Mouse (Mus musculus): ENCODE data around the gene 1700023F06Rik. TPM values are rescaled to one million over a fixed set of nuclear protein-coding genes. Genes with fewer than 3 reads are reported as not detected.

1700023F06Rik gene
- total RNA-seq, 2 experiments from 2014 or later, result not detected

DNA sequence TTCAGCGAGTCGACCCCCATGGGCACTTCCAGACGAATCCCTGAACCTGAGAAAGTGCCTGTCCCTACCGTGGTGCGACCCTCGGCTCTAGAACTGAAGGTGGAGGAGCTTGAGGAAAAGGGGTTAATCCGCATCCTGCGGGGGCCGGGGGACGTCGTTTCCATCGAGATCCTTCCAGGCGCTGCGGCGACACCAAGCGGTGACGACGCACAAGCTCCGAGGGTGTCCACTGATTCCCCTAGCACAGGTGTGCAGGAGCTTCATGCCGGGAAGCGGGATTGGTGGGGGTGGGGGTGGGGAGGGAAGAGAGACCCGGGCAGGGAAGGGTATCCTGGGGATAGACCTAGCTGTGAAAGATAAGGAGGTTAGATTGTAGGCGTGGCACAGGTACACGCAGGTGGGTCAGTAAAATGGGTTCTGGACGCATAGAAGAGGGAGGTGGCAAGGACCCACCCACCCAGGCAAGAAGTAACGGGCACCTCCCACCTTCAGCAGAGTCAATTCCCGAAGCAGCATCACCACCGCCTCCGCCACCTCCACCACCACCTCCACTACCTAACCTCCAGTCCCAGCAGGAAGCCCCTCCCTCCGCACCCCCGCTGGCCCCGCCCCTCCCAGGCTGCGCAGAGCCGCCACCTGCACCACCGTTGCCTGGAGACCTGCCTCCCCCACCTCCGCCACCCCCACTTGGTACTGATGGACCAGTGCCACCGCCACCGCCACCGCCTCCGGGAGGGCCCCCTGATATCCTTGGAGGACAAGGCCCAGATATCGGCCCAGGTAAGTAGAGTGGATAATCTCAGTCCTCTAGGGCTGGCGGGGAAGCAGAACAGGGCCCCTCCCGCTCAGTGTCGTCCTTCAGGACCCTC, 15.2 kb downstream of the 1700023F06Rik start:
- intact Hi-C loops (cut with DNase I), result no loop called here
- DNase-seq, result peak in 1 of 2 experiments; percentile 45

- intact Hi-C loops (cut with DNase I), result no loop called here
- no peak for DNase-seq
These were observed 16.0 kb downstream of the 1700023F06Rik start for GRCm38 (mm10) chr11:103192230-103192955.

DNA sequence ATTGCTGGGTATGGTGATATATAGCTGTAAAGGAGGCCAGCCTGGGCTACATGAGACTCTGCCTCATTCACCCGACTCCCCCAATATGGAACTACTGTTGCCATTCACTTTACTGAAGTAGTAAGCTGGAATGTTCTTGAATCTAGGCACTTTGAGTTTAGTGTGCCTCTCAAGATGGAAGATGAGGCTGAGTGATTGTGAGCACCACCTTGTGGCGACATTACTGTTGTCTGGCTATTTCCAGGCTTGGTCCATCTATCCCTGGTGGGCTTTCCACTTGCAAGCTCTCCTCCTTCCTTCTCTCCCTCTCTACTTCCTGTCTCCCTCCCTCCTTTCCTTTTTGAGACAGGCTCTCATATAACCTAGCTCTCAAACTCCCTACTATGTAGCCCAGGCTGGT, 23.5 kb downstream of the 1700023F06Rik start:
- intact Hi-C loops (cut with DNase I), result loop anchor here (2.0 kb wide), 1 partner anchor 16 kb away; no protein-coding TSS in a partner anchor
- DNase-seq, result peak; percentile 54 to 71

GRCm38 (mm10) chr11:103181911-103182310, 26.4 kb downstream of the 1700023F06Rik start:
- intact Hi-C loops (cut with DNase I), result no loop called here
- DNase-seq, result no peak

DNA sequence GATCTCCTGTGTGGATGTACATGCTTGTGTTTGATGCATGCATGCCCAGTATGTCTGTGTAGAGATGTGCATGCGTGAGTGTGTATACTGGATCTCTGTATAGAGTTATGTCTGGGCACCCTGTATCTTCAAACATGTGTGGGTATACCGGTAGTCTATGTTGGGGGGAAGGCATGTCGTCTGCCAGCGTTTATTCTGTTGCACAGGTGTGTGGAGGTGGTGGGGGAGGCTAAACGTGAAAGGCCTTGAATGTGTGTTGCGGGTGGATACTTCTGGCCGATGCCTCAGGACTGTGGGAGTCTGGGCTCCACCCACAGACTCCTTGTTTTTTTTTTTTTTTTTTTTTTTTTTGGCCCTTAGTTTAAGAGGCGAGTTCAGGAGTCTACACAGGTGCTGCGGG, 27.0 kb downstream of the 1700023F06Rik start:
- no peak for DNase-seq
- intact Hi-C loops (cut with DNase I), result no loop called here

DNA sequence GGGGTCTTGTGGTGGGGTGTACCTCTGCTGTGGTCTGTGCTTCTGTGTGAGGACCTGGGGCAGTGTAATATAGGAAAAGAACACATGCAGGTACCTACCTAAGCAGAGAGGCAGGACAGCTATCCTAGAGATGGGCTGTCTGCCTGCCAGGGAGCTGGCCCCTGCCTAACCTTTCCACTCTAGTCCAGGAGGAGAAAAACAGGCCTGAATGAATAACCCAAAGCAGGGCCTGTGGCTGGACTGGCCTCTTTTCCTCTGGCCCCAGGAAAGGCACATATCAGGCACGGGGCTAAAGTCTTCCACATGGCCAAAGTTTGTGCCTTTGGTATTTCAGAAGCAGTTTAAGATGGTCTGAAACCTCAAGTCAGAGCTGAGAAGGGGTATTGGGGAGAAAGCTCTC, 27.9 kb downstream of the 1700023F06Rik start:
- intact Hi-C loops (cut with DNase I), result no loop called here
- no peak for DNase-seq

DNA sequence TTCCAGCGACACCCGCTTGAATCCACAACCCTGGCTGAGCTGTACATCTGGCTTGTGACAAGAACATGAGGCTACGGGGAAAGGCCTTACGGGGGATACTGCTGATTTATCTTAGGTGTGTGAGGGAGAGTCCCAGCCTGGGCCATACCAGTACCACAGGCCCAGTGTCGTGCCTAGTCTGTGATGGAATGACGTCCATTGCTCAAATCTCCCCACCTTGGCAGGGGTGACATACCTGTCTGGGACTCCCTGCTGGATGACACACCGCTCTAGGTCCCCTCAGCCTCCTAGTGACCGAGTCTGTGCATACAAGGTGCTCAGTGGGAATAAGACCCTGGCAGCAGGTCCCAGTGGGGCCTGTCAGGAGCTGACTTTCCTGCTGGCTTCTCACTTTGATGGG, 29.6 kb downstream of the 1700023F06Rik start:
- intact Hi-C loops (cut with DNase I), result no loop called here
- no peak for DNase-seq

GRCm38 (mm10) chr11:103177815-103178485, 30.4 kb downstream of the 1700023F06Rik start:
- intact Hi-C loops (cut with DNase I), result no loop called here
- peak in 1 of 2 experiments; percentile 20 for DNase-seq

DNA sequence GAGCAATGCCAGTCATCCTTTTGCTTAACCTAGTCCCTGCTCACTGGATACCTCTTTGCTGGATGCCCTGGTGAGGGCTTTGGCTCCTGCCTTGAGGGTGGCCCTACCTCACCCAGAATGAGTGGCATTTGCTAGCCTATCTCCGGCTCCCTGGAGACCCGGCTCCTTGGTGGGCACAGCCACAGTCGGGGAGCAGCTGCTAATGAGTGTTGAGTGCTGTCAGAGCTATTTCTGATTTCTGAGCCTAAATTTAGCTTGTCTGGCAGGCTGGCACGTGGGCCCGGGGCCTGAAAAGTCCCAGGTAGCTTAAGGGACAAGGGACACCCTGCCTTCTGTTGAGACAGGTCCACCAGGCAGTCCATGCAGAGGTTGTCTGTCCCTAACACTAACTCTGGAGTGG, 31.1 kb downstream of the 1700023F06Rik start:
- intact Hi-C loops (cut with DNase I), result no loop called here
- peak; percentile 68 to 69 for DNase-seq

DNA sequence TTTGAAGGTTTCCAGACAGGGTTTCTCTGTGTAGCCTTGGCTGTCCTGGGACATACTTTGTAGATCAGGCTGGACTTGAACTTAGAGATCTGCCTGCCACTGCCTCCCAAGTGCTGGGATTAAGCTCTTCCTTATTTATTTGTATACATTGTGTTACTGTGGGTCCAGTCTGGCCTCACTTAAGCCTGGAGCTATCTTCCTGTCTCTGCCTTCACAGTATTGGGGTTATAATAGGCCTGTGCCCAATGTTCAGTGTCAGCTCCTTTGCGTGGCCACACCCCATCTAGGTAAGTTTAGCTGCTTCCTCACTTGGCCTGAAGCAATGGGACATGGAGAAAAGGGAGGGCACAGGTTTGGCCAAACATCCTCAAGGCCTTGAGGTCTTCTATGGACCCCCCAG, 31.8 kb downstream of the 1700023F06Rik start:
- intact Hi-C loops (cut with DNase I), result no loop called here
- no peak for DNase-seq

- DNase-seq, result peak; percentile 68 to 73
- intact Hi-C loops (cut with DNase I), result no loop called here
These were observed 32.5 kb downstream of the 1700023F06Rik start for GRCm38 (mm10) chr11:103175688-103176442.

DNA sequence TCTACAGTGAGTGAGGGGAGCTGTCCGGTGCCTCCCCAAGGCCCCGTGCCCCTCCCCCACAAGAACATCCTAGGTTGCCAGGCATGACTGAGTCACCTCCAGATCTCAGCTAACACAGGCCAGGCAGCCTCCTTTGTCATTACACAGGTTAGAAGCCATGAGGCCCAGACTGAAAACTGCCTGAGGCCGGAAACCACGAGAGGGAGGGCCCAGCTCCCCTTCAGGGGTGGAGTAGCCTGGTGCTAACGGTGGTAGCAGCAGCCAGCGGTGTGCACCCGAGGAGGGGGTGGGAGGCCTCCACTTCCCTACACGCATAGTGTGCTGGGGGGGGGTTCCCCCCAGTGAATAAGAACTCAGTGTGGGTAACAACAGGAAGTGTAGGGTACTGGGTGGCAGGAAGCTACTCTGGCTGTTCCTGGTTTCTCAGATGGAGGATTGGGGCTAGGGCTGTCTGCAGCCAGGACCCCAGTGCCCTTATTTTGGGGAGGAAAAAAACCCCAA, 33.4 kb downstream of the 1700023F06Rik start:
- DNase-seq, result peak; percentile 51 to 61
- intact Hi-C loops (cut with DNase I), result loop anchor here (5.0 kb wide), 2 partner anchors 47 to 227 kb away; no protein-coding TSS in a partner anchor

DNA sequence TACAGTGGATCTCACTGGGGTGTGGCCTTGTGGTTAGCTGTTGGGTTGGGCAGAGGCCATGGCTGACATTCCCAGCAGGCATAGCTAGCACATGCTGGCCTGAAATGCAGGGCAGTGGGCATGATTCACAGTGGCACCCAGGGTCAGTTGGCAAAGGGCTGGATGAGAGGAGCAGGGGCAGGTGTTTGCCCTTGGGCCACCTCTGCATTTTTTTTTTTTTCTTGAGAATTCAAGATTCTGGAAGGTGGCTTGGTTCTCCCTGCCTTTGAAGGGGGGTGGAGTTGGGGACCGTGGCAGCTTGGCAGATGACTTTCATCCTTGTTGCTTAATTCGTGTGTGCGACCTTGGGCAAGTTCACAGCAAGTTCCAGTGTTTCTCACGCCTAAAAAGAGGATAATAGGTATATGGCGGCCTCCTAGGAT, 33.9 kb downstream of the 1700023F06Rik start:
- intact Hi-C loops (cut with DNase I), result loop anchor here (5.0 kb wide), 2 partner anchors 48 to 228 kb away; no protein-coding TSS in a partner anchor
- DNase-seq, result peak in 1 of 2 experiments; percentile 29

DNA sequence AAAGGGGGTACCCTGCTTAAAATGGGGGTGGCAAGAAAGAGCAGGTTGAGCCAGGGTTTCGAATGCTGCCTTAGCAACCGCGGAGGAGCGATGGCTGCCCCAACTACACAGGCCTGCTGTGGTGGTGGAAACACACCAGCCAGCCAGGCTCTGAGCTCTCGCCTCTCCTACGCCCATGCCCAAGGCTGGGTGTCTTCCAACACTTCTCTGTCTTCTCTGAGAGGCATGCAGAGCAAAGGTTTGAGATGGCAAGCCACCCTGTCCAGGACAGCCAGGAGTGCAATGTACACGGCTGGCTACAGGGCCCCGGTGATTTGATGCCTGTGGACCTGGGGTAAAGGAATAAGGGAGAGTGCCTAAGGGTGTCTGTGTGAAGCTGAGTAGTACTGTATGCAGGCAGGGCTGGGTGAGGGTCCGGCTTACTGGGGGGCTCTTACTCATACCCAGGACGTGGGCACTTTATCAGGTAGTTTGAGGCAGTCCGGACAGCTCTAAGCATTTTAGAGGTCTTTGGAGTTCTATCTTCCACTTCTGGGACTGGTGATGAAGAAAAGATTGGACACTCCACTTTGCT, 34.5 kb downstream of the 1700023F06Rik start:
- intact Hi-C loops (cut with DNase I), result loop anchor here (5.0 kb wide), 2 partner anchors 48 to 228 kb away; no protein-coding TSS in a partner anchor
- no peak for DNase-seq

DNA sequence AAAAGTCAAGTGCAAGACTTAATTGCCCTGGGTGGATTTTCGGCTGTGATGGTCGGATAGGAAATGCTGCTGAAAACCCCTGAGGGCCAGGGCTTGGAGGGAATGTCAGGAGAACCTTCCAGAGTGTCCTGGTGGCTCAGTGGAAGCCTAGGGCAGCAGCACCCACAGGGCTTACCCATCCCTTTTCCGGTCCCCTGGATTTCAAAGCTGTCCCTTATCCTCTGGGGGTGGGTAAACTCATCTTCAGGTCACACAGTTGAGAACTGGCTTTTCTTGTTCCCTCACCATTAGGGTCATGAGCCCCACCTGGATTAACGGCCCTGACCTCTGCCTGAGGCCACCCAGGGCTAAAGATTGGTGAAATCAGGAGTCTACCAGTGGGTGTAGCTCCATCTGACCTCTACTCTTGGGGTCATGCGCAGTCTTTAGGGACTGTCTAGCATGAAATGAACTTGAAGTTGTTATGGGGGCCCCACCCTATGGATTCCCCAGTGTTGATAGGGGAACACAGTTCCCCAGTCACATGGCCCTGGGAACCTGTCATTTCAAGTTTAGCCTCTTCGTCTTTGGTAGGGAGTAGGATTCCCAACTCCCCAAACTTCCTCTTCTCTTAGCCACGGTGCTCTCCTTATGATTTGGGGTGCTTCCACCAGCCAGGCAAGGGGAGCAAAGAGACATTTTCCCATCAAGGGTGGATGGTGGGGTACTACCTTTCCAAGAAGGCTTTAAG, 35.2 kb downstream of the 1700023F06Rik start:
- intact Hi-C loops (cut with DNase I), result loop anchor here (5.0 kb wide), 2 partner anchors 49 to 229 kb away; no protein-coding TSS in a partner anchor
- no peak for DNase-seq

GRCm38 (mm10) chr11:103172392-103173040, 35.8 kb downstream of the 1700023F06Rik start:
- peak in 1 of 2 experiments; percentile 25 for DNase-seq
- intact Hi-C loops (cut with DNase I), result loop anchor here (5.0 kb wide), 2 partner anchors 50 to 230 kb away; no protein-coding TSS in a partner anchor

DNA sequence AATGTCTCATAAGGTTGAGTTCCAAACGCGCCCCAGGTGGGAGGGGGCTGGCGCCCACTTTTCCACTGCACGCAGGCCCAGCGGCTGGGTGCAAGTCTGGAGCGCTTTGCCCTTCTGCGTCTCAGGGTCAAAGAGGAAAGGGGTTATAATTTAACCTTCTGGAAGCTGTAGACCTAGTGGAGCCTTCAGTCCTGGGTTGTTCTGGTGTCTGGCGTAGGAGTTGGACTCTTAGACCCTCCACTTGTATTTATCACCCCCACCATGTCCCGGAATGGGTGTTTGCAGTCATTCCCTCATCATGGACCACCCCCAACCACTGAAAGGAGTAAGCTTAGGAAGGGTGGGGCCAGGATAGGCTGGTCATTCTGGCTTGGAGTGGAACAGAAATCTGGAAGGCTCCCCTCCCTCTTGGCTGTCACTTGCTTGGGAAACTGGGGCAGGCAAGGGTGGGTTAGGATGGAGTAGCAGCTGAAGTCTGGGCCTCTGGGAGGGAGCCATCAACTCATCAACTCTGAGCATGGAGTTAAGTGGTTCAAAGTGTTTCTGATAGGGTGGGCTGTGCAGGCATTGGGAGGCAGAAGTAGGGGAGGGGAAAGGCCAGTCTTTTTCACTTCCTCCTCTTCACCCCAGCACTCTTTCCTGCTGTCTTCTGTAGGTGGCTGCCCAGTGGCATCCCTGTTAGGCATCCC, 36.5 kb downstream of the 1700023F06Rik start:
- DNase-seq, result peak; percentile 41 to 50
- intact Hi-C loops (cut with DNase I), result loop anchor here (5.0 kb wide), 2 partner anchors 50 to 230 kb away; no protein-coding TSS in a partner anchor

DNA sequence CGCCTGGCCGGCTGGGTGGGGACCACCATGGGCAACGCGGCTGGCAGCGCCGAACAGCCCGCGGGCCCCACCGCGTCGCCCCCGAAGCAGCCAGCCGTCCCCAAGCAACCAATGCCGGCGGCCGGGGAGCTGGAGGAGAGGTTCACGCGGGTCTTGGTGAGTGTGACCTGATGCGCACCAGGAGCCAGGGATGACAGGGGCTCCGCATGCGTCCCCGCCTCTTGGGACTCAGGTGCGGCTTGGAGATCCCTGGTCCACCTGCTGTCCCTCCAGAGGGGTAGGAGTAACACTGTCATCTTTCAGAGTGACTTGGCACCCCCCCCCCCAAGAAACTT, 37.1 kb downstream of the 1700023F06Rik start:
- intact Hi-C loops (cut with DNase I), result loop anchor here (5.0 kb wide), 2 partner anchors 51 to 231 kb away; no protein-coding TSS in a partner anchor

More for the DNA sequence above, 37.1 kb downstream of the 1700023F06Rik start:
- no peak for DNase-seq

All from heart, postnatal 10 days (tissue).